Mouse (Mus musculus): ENCODE measurements around the gene Flvcr1. TPM values are rescaled to one million over a fixed set of nuclear protein-coding genes. Genes with fewer than 3 reads are reported as not detected.

Flvcr1 gene
- total RNA-seq, 2 experiments from 2014 or later, result 13.0 to 16.2 TPM

GRCm38 (mm10) chr1:190972612-190973192 is 53.3 kb downstream of the Flvcr1 start:
- peak; percentile 74 for DNase-seq
- peak overlapping the region; percentile 20; the same call in 1 of the 2 replicates for H3K27ac ChIP-seq
- intact Hi-C loops (cut with DNase I), result no loop called here
- TF ChIP-seq CTCF (IDR thresholded peaks at IDR 0.05), result no peak
- H3K4me3 ChIP-seq, result no peak overlapping the region

GRCm38 (mm10) chr1:190971708-190972610 is 54.0 kb downstream of the Flvcr1 start:
- TF ChIP-seq CTCF (IDR thresholded peaks at IDR 0.05), result no peak
- intact Hi-C loops (cut with DNase I), result no loop called here
- no peak for DNase-seq
- Histone ChIP-seq H3K27ac (no peak overlapping the region; the same call in 1 of the 2 replicates), H3K4me3 (no peak overlapping the region)

- no peak for TF ChIP-seq CTCF (IDR thresholded peaks at IDR 0.05)
- intact Hi-C loops (cut with DNase I), result no loop called here
- DNase-seq, result no peak
- Histone ChIP-seq H3K4me3 (no peak overlapping the region), H3K27ac (no peak overlapping the region)
These were observed 57.9 kb downstream of the Flvcr1 start for GRCm38 (mm10) chr1:190968010-190968409.

- Histone ChIP-seq H3K4me3 (no peak overlapping the region), H3K27ac (no peak overlapping the region)
- DNase-seq, result peak; percentile 33
- intact Hi-C loops (cut with DNase I), result no loop called here
- TF ChIP-seq CTCF (IDR thresholded peaks at IDR 0.05), result no peak
These were observed 60.8 kb downstream of the Flvcr1 start for GRCm38 (mm10) chr1:190964992-190965780.

GRCm38 (mm10) chr1:190962760-190963159 is 63.2 kb downstream of the Flvcr1 start:
- no peak overlapping the region for H3K27ac ChIP-seq
- intact Hi-C loops (cut with DNase I), result no loop called here
- DNase-seq, result no peak
- TF ChIP-seq CTCF (IDR thresholded peaks at IDR 0.05), result no peak
- no peak overlapping the region for H3K4me3 ChIP-seq

- intact Hi-C loops (cut with DNase I), result no loop called here
- no peak for DNase-seq
- no peak overlapping the region for H3K27ac ChIP-seq
These were observed 67.1 kb downstream of the Flvcr1 start for GRCm38 (mm10) chr1:190958821-190959220.

More at GRCm38 (mm10) chr1:190958821-190959220, 67.1 kb downstream of the Flvcr1 start:
- H3K4me3 ChIP-seq, result no peak overlapping the region
- no peak for TF ChIP-seq CTCF (IDR thresholded peaks at IDR 0.05)

Other genes starting within 250 kb of the Flvcr1 start
- gene Rps6kc1, start 114.4 kb downstream of the Flvcr1 start, total RNA-seq (2021), result 10 to 100 TPM; 18.3 to 19.7 TPM
- 10 to 100 TPM; 29.3 to 29.8 TPM for gene Angel2, start 101.0 kb downstream of the Flvcr1 start, total RNA-seq (2021)
- under 1 TPM; 0.20 to 0.66 TPM for gene Vash2, start 46.9 kb downstream of the Flvcr1 start, total RNA-seq (2021)
- not detected for gene Spata45, start 10.5 kb upstream of the Flvcr1 start, total RNA-seq (2021)
- gene Tatdn3, start 36.8 kb upstream of the Flvcr1 start, total RNA-seq (2021), result 10 to 100 TPM; 14.4 to 15.2 TPM
- gene Nsl1, start 36.9 kb upstream of the Flvcr1 start, total RNA-seq (2021), result under 1 TPM; 0.05 to 0.08 TPM
- gene Batf3, start 71.7 kb upstream of the Flvcr1 start, total RNA-seq (2021), result under 1 TPM in 1 of 2 experiments, not detected in 1; 0.38 TPM
- gene Fam71a, start 138.7 kb upstream of the Flvcr1 start, total RNA-seq (2021), result not detected
- gene Atf3, start 191.9 kb upstream of the Flvcr1 start, total RNA-seq (2021), result 1 to 10 TPM; 2.7 to 7.2 TPM